Mouse (Mus musculus): ENCODE measurements around the gene Surf2. TPM values are rescaled to one million over a fixed set of nuclear protein-coding genes. Genes with fewer than 3 reads are reported as not detected.

Gene Surf2
- polyA plus RNA-seq, 1 experiment from 2014 or later: 38.5 TPM

GRCm38 (mm10) chr2:26950411-26950810, 34.2 kb downstream of the Surf2 start:
- no peak overlapping the region for H3K9ac ChIP-seq (ENCODE audit: low read length)
- H3K4me2 ChIP-seq (ENCODE audit: low read length): no peak overlapping the region
- no peak overlapping the region for H3K4me3 ChIP-seq (ENCODE audit: low read depth, low read length)
- H3K27me3 ChIP-seq (replicated peaks; ENCODE audit: control insufficient read depth, insufficient read depth, low read length): no peaks in the 10 kb centered on the region
- H3K4me1 ChIP-seq (replicated peaks; ENCODE audit: control insufficient read depth, insufficient read depth, low read length): no peaks in the 10 kb centered on the region
- H3K36me3 ChIP-seq (ENCODE audit: control insufficient read depth, insufficient read depth, low read length): peaks cover 52% of the 10 kb centered on the region
- no peak overlapping the region for H3K27ac ChIP-seq (ENCODE audit: low read depth)
- ATAC-seq (replicated peaks; ENCODE audit: low FRiP score, low TSS enrichment, low read depth) (no peak), DNase-seq (ENCODE audit: low spot score) (no peak)
- no peaks in the 10 kb centered on the region for H3K9me3 ChIP-seq (ENCODE audit: control insufficient read depth, low read length)
- WGBS: 92% methylated on average over 2 of the region's 2 CpGs

- Histone ChIP-seq H3K4me3 (ENCODE audit: low read depth, low read length) (no peak overlapping the region), H3K9me3 (ENCODE audit: control insufficient read depth, low read length) (no peaks in the 10 kb centered on the region), H3K27me3 (replicated peaks; ENCODE audit: control insufficient read depth, insufficient read depth, low read length) (no peaks in the 10 kb centered on the region), H3K4me2 (ENCODE audit: low read length) (no peak overlapping the region), H3K36me3 (ENCODE audit: control insufficient read depth, insufficient read depth, low read length) (peaks cover 63% of the 10 kb centered on the region), H3K4me1 (replicated peaks; ENCODE audit: control insufficient read depth, insufficient read depth, low read length) (no peaks in the 10 kb centered on the region), H3K27ac (ENCODE audit: low read depth) (no peak overlapping the region), H3K9ac (ENCODE audit: low read length) (no peak overlapping the region)
- DNase-seq (ENCODE audit: low spot score) (no peak), ATAC-seq (replicated peaks; ENCODE audit: low FRiP score, low TSS enrichment, low read depth) (no peak)
- 88% methylated on average over 8 of the region's 8 CpGs for WGBS
These were observed 35.3 kb downstream of the Surf2 start for GRCm38 (mm10) chr2:26951346-26951905.

- H3K4me3 ChIP-seq (ENCODE audit: low read depth, low read length): no peak overlapping the region
- ATAC-seq (replicated peaks; ENCODE audit: low FRiP score, low TSS enrichment, low read depth) (no peak), DNase-seq (ENCODE audit: low spot score) (no peak)
- H3K27me3 ChIP-seq (replicated peaks; ENCODE audit: control insufficient read depth, insufficient read depth, low read length): no peaks in the 10 kb centered on the region
- H3K27ac ChIP-seq (ENCODE audit: low read depth): no peak overlapping the region
- H3K9ac ChIP-seq (ENCODE audit: low read length): no peak overlapping the region
- WGBS: 91% methylated on average over 4 of the region's 4 CpGs
- H3K4me1 ChIP-seq (replicated peaks; ENCODE audit: control insufficient read depth, insufficient read depth, low read length): no peaks in the 10 kb centered on the region
- H3K4me2 ChIP-seq (ENCODE audit: low read length): no peak overlapping the region
- H3K9me3 ChIP-seq (ENCODE audit: control insufficient read depth, low read length): no peaks in the 10 kb centered on the region
- H3K36me3 ChIP-seq (ENCODE audit: control insufficient read depth, insufficient read depth, low read length): peaks cover 70% of the 10 kb centered on the region
These were observed 36.0 kb downstream of the Surf2 start for GRCm38 (mm10) chr2:26952193-26952592.

GRCm38 (mm10) chr2:26952866-26953265, 36.7 kb downstream of the Surf2 start:
- Histone ChIP-seq H3K4me2 (ENCODE audit: low read length) (no peak overlapping the region), H3K36me3 (ENCODE audit: control insufficient read depth, insufficient read depth, low read length) (peaks cover 77% of the 10 kb centered on the region), H3K27me3 (replicated peaks; ENCODE audit: control insufficient read depth, insufficient read depth, low read length) (no peaks in the 10 kb centered on the region), H3K4me3 (ENCODE audit: low read depth, low read length) (no peak overlapping the region), H3K9ac (ENCODE audit: low read length) (no peak overlapping the region), H3K27ac (ENCODE audit: low read depth) (no peak overlapping the region), H3K4me1 (replicated peaks; ENCODE audit: control insufficient read depth, insufficient read depth, low read length) (no peaks in the 10 kb centered on the region), H3K9me3 (ENCODE audit: control insufficient read depth, low read length) (no peaks in the 10 kb centered on the region)
- WGBS: 86% methylated on average over 8 of the region's 8 CpGs
- ATAC-seq (replicated peaks; ENCODE audit: low FRiP score, low TSS enrichment, low read depth): no peak
- DNase-seq (ENCODE audit: low spot score): no peak

GRCm38 (mm10) chr2:26954735-26955395, 38.7 kb downstream of the Surf2 start:
- no peak overlapping the region for H3K4me3 ChIP-seq (ENCODE audit: low read depth, low read length)
- DNase-seq (ENCODE audit: low spot score) (no peak), ATAC-seq (replicated peaks; ENCODE audit: low FRiP score, low TSS enrichment, low read depth) (no peak)
- H3K9me3 ChIP-seq (ENCODE audit: control insufficient read depth, low read length): no peaks in the 10 kb centered on the region
- H3K4me1 ChIP-seq (replicated peaks; ENCODE audit: control insufficient read depth, insufficient read depth, low read length): no peaks in the 10 kb centered on the region
- WGBS: 84% methylated on average over 2 of the region's 2 CpGs
- H3K36me3 ChIP-seq (ENCODE audit: control insufficient read depth, insufficient read depth, low read length): peaks cover 90% of the 10 kb centered on the region
- no peak overlapping the region for H3K9ac ChIP-seq (ENCODE audit: low read length)
- H3K27ac ChIP-seq (ENCODE audit: low read depth): no peak overlapping the region
- no peaks in the 10 kb centered on the region for H3K27me3 ChIP-seq (replicated peaks; ENCODE audit: control insufficient read depth, insufficient read depth, low read length)
- H3K4me2 ChIP-seq (ENCODE audit: low read length): no peak overlapping the region

GRCm38 (mm10) chr2:26956811-26957487, 40.8 kb downstream of the Surf2 start:
- Histone ChIP-seq H3K4me3 (ENCODE audit: low read depth, low read length) (no peak overlapping the region), H3K9ac (ENCODE audit: low read length) (no peak overlapping the region), H3K9me3 (ENCODE audit: control insufficient read depth, low read length) (no peaks in the 10 kb centered on the region), H3K27me3 (replicated peaks; ENCODE audit: control insufficient read depth, insufficient read depth, low read length) (no peaks in the 10 kb centered on the region), H3K4me2 (ENCODE audit: low read length) (no peak overlapping the region), H3K4me1 (replicated peaks; ENCODE audit: control insufficient read depth, insufficient read depth, low read length) (no peaks in the 10 kb centered on the region), H3K36me3 (ENCODE audit: control insufficient read depth, insufficient read depth, low read length) (peaks cover 90% of the 10 kb centered on the region), H3K27ac (ENCODE audit: low read depth) (no peak overlapping the region)
- DNase-seq (ENCODE audit: low spot score): no peak
- 87% methylated on average over 12 of the region's 12 CpGs for WGBS
- ATAC-seq (replicated peaks; ENCODE audit: low FRiP score, low TSS enrichment, low read depth): no peak; the same call in 1 of the 2 replicates

GRCm38 (mm10) chr2:26957488-26957859, 41.3 kb downstream of the Surf2 start:
- no peak for DNase-seq (ENCODE audit: low spot score)
- Histone ChIP-seq H3K4me3 (ENCODE audit: low read depth, low read length) (no peak overlapping the region), H3K27ac (ENCODE audit: low read depth) (no peak overlapping the region), H3K9me3 (ENCODE audit: control insufficient read depth, low read length) (no peaks in the 10 kb centered on the region), H3K27me3 (replicated peaks; ENCODE audit: control insufficient read depth, insufficient read depth, low read length) (no peaks in the 10 kb centered on the region), H3K9ac (ENCODE audit: low read length) (no peak overlapping the region), H3K4me1 (replicated peaks; ENCODE audit: control insufficient read depth, insufficient read depth, low read length) (no peaks in the 10 kb centered on the region), H3K36me3 (ENCODE audit: control insufficient read depth, insufficient read depth, low read length) (peaks cover 90% of the 10 kb centered on the region), H3K4me2 (ENCODE audit: low read length) (no peak overlapping the region)
- 68% methylated on average over 2 of the region's 2 CpGs for WGBS
- ATAC-seq (replicated peaks; ENCODE audit: low FRiP score, low TSS enrichment, low read depth): no peak

- Histone ChIP-seq H3K4me1 (replicated peaks; ENCODE audit: control insufficient read depth, insufficient read depth, low read length) (peaks cover 13% of the 10 kb centered on the region), H3K4me2 (ENCODE audit: low read length) (no peak overlapping the region), H3K36me3 (ENCODE audit: control insufficient read depth, insufficient read depth, low read length) (peaks cover 59% of the 10 kb centered on the region), H3K9me3 (ENCODE audit: control insufficient read depth, low read length) (no peaks in the 10 kb centered on the region), H3K27me3 (replicated peaks; ENCODE audit: control insufficient read depth, insufficient read depth, low read length) (no peaks in the 10 kb centered on the region), H3K9ac (ENCODE audit: low read length) (no peak overlapping the region), H3K4me3 (ENCODE audit: low read depth, low read length) (no peak overlapping the region), H3K27ac (ENCODE audit: low read depth) (no peak overlapping the region)
- ATAC-seq (replicated peaks; ENCODE audit: low FRiP score, low TSS enrichment, low read depth) (no peak), DNase-seq (ENCODE audit: low spot score) (no peak)
- 75% methylated on average over 4 of the region's 4 CpGs for WGBS
These were observed 44.6 kb downstream of the Surf2 start for GRCm38 (mm10) chr2:26960756-26961155.

Data from intestine, embryonic 14.5 days (tissue).